Mouse (Mus musculus): ENCODE measurements around the gene Spns2. TPM values are rescaled to one million over a fixed set of nuclear protein-coding genes. Genes with fewer than 3 reads are reported as not detected.

Spns2 gene
- total and polyA plus RNA-seq, 3 experiments = 0.07 to 0.17 (median 0.14) TPM

- TF ChIP-seq UBTF (IDR thresholded peaks at IDR 0.05; ENCODE audit: low read depth, low read length) (no peak), ZMIZ1 (IDR thresholded peaks at IDR 0.05; ENCODE audit: low read depth, low read length) (no peak), NELFE (IDR thresholded peaks at IDR 0.05; ENCODE audit: low read depth, low read length) (no peak), CTCF (conservative IDR thresholded peaks at IDR 0.05 in 1 of 2, IDR thresholded peaks at IDR 0.05 in 1 of 2; ENCODE audit: low read depth in 2 of 2, low read length in 2 of 2) (peak; percentile 69 to 98), HCFC1 (IDR thresholded peaks at IDR 0.05; ENCODE audit: low read depth, low read length) (peak; percentile 48), USF2 (conservative IDR thresholded peaks at IDR 0.05; ENCODE audit: low read depth, low read length) (no peak), SMC3 (IDR thresholded peaks at IDR 0.05; ENCODE audit: low read depth, low read length) (peak; percentile 92), ETS1 (conservative IDR thresholded peaks at IDR 0.05; ENCODE audit: low read depth, low read length) (no peak), PAX5 (IDR thresholded peaks at IDR 0.05; ENCODE audit: low read length) (no peak), EP300 (IDR thresholded peaks at IDR 0.05; ENCODE audit: low read length) (no peak), CHD2 (IDR thresholded peaks at IDR 0.05; ENCODE audit: low read length) (no peak), JUN (IDR thresholded peaks at IDR 0.05; ENCODE audit: insufficient read depth, low read depth, low read length) (no peak), MXI1 (IDR thresholded peaks at IDR 0.05; ENCODE audit: low read depth, low read length) (no peak), POLR2AphosphoS2 (IDR thresholded peaks at IDR 0.05; ENCODE audit: low read depth, low read length) (no peak), NRF1 (IDR thresholded peaks at IDR 0.05; ENCODE audit: low read depth, low read length) (no peak), RCOR1 (conservative IDR thresholded peaks at IDR 0.05; ENCODE audit: low read depth, low read length) (no peak), POLR2A (IDR thresholded peaks at IDR 0.05; ENCODE audit: low read depth, low read length) (0 out of 2 replicates have a peak, but pooled peaks have one; percentile 33), ZC3H11A (IDR thresholded peaks at IDR 0.05; ENCODE audit: low read depth, low read length) (peak; percentile 45; the same call in 1 of the 2 replicates), CHD1 (IDR thresholded peaks at IDR 0.05; ENCODE audit: low read depth, low read length) (no peak), GABPA (IDR thresholded peaks at IDR 0.05; ENCODE audit: insufficient replicate concordance, low read depth, low read length) (no peak), USF1 (IDR thresholded peaks at IDR 0.05; ENCODE audit: low read depth, low read length) (no peak), MEF2A (IDR thresholded peaks at IDR 0.05; ENCODE audit: borderline replicate concordance, low read depth, low read length) (no peak), BHLHE40 (IDR thresholded peaks at IDR 0.05; ENCODE audit: low read depth, low read length) (no peak), KAT2A (IDR thresholded peaks at IDR 0.05; ENCODE audit: insufficient replicate concordance, low read length) (no peak), TCF12 (IDR thresholded peaks at IDR 0.05; ENCODE audit: low read depth, low read length) (no peak), MAZ (IDR thresholded peaks at IDR 0.05; ENCODE audit: low read depth, low read length) (0 out of 2 replicates have a peak, but pooled peaks have one; percentile 16), ZKSCAN1 (IDR thresholded peaks at IDR 0.05; ENCODE audit: borderline replicate concordance, low read depth, low read length) (no peak), E2F4 (IDR thresholded peaks at IDR 0.05; ENCODE audit: insufficient replicate concordance, low read depth, low read length) (no peak), ELF1 (IDR thresholded peaks at IDR 0.05; ENCODE audit: low read depth, low read length) (peak; percentile 81), MAFK (IDR thresholded peaks at IDR 0.05; ENCODE audit: insufficient replicate concordance, low read length) (no peak), IRF4 (IDR thresholded peaks at IDR 0.05; ENCODE audit: low read depth, low read length) (peak; percentile 28; the same call in 1 of the 2 replicates), ZNF384 (IDR thresholded peaks at IDR 0.05; ENCODE audit: low read depth, low read length) (no peak), MAX (IDR thresholded peaks at IDR 0.05; ENCODE audit: low read length) (peak; percentile 42; the same call in 1 of the 2 replicates), SIN3A (IDR thresholded peaks at IDR 0.05; ENCODE audit: low read length) (0 out of 2 replicates have a peak, but pooled peaks have one; percentile 55), RAD21 (IDR thresholded peaks at IDR 0.05; ENCODE audit: low read depth, low read length) (peak; percentile 96), MYC (IDR thresholded peaks at IDR 0.05; ENCODE audit: low read depth, low read length) (peak; percentile 41; the same call in 1 of the 2 replicates), JUND (conservative IDR thresholded peaks at IDR 0.05; ENCODE audit: low read depth, low read length) (peak; percentile 47; the same call in 1 of the 2 replicates), TBP (conservative IDR thresholded peaks at IDR 0.05; ENCODE audit: low read depth, low read length) (no peak)
- Histone ChIP-seq H3K9me3 (replicated peaks; ENCODE audit: low read length) (peaks cover 9% of the 10 kb centered on the region), H3K27ac (ENCODE audit: insufficient read depth, low read depth) (no peak overlapping the region), H3K36me3 (replicated peaks in 1 of 2; ENCODE audit: control insufficient read depth in 1 of 2, insufficient read depth in 1 of 2, low read length in 1 of 2) (no peaks in the 10 kb centered on the region), H3K27me3 (replicated peaks) (peaks cover 12% of the 10 kb centered on the region), H3K4me3 (replicated peaks in 1 of 3; ENCODE audit: low read depth in 2 of 3, low read length in 2 of 3, poor library complexity in 1 of 3) (no peak overlapping the region), H3K9ac (ENCODE audit: insufficient read depth, low read depth) (no peak overlapping the region), H3K79me2 (replicated peaks; ENCODE audit: control insufficient read depth, extremely low read depth, insufficient read depth, poor library complexity, severe bottlenecking) (no peaks in the 10 kb centered on the region), H3K4me1 (ENCODE audit: control insufficient read depth in 1 of 2, insufficient read depth in 2 of 2) (peaks cover 0 to 6% of the 10 kb centered on the region in 2 experiments; a peak in 2 of 4 replicates), H3K4me2 (ENCODE audit: insufficient read depth, low read depth, poor library complexity, severe bottlenecking) (no peak overlapping the region)
- dilution Hi-C loops (cut with MboI; ENCODE audit: extremely low pct_ligation_motif_present, extremely low pct_unique_long_range_greater_than_20kb, low sequenced_read_pairs) (no loop called here), in situ Hi-C loops (cut with MboI; ENCODE audit: low pct_ligation_motif_present, low pct_unique_long_range_greater_than_20kb, low sequenced_read_pairs) (loop anchor here (25.0 kb wide), 1 partner anchor 583 kb away; the partner anchor contains the start of gene Camkk1)
- DNase-seq (ENCODE audit: extremely low read depth) = peak; percentile 92
Measured at GRCm38 (mm10) chr11:72429288-72429690, 60.4 kb downstream of the Spns2 start.

Data from CH12.LX (cell line).